Mouse (Mus musculus) neural tube, embryonic 12.5 days (tissue): ENCODE results near the gene Nfic. TPM values are rescaled to one million over a fixed set of nuclear protein-coding genes. Genes with fewer than 3 reads are reported as not detected.

Experiments
- ATAC-seq: fragments of 200-750 bp; cut with Nextera tagmentation; 2 replicates; pipeline ENCODE4 v1.8.0; 2017; ENCODE audit warnings: low read depth, mild to moderate bottlenecking, moderate TSS enrichment, moderate library complexity; ENCODE audit not compliant: low FRiP score
- H3K27ac ChIP-seq: fragments of 300-500 bp; sonication (generic); 2 replicates; pipeline ENCODE4 v1.5.1; 2016
- H3K27me3 ChIP-seq: fragments of 300-500 bp; sonication (generic); replicated peaks from 2 replicates; pipeline ENCODE4 v1.6.1; 2016; ENCODE audit warnings: mild to moderate bottlenecking
- H3K36me3 ChIP-seq: fragments of 300-500 bp; sonication (generic); 2 replicates; pipeline ENCODE4 v1.6.1; 2016; ENCODE audit warnings: mild to moderate bottlenecking
- H3K4me1 ChIP-seq: fragments of 300-500 bp; sonication (generic); 2 replicates; pipeline ENCODE4 v1.6.1; 2016
- H3K4me2 ChIP-seq: fragments of 300-500 bp; sonication (generic); replicated peaks from 2 replicates; pipeline ENCODE4 v1.6.1; 2016; ENCODE audit warnings: mild to moderate bottlenecking
- H3K4me3 ChIP-seq: fragments of 300-500 bp; sonication (generic); 2 replicates; pipeline ENCODE4 v1.5.1; 2016
- H3K9ac ChIP-seq: fragments of 300-500 bp; sonication (generic); 2 replicates; pipeline ENCODE4 v1.6.1; 2016; ENCODE audit warnings: mild to moderate bottlenecking
- H3K9me3 ChIP-seq: fragments of 300-500 bp; sonication (generic); 2 replicates; pipeline ENCODE4 v1.6.1; 2016; ENCODE audit warnings: mild to moderate bottlenecking
- WGBS: fragments of 180-500 bp; shearing (Covaris S2); methylation state at CpG from one replicate; pipeline ENCODE4 v1.1.7; 2016; 5-methylcytosine and 5-hydroxymethylcytosine counted together
- polyA plus RNA-seq: library from polyadenylated mRNA; unstranded; fragments of >200 nt; fragmentation: Nextera tagmentation; extraction: Ambion mirVana; gene quantifications from 2 replicates; pipeline ENCODE4 v1.2.1, GENCODE M21; 2016

Nfic gene
- polyA plus RNA-seq, 1 experiment from 2014 or later = 22.2 TPM

DNA sequence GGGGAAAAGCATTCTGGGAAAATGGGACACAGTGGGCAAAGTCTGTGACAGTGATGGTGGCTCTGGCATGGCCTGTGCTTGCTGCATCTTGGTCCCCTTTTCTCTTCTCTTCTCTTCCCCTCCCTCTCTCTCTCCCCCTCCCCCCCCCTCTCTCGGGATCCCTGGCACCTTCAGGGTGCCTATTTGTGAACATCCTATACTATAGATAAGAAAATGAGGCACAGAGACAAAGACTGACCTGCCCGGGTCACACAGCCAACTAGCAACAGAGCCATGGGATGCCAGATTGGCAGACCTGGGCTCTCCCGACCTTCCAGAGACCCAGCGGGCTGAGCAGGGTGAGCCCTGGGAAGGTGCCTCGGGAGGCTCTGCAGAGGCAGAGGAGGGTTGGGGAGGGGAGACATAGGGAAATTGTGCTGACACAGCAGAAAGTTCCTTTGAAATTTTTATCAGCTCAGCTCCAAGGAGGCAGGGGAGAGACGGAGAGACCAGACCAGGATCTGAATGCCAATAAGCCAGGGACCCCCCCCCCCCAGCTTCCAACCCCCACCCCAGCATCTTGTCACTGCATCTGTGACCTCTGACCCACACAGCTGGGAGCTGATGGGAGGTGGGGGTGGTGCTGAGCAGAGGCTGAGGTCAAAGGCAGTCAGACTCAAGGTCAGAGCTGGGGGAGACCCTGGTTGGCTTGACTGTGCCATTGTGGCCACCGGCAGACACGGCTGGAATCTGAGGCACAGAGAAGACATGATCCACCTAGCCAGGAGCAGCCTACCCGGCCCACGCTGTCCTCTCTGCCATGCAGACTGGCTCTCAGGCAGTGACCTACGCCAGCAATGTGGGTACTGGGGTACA is 37.0 kb downstream of the Nfic start:
- Histone ChIP-seq H3K4me1 (peaks cover 57% of the 10 kb centered on the region), H3K4me2 (peak overlapping the region; percentile 4; the same call in 1 of the 2 replicates), H3K27me3 (peaks cover 2% of the 10 kb centered on the region; the same call in 1 of the 2 replicates), H3K27ac (no peak overlapping the region), H3K36me3 (0 out of 2 replicates have a peak, but pooled peaks cover 7% of the 10 kb centered on the region), H3K4me3 (no peak overlapping the region), H3K9ac (0 out of 2 replicates have a peak overlapping the region, but pooled peaks have one; percentile 21), H3K9me3 (no peaks in the 10 kb centered on the region)
- ATAC-seq = no peak
- WGBS = 39% methylated on average over 11 of the region's 11 CpGs

DNA sequence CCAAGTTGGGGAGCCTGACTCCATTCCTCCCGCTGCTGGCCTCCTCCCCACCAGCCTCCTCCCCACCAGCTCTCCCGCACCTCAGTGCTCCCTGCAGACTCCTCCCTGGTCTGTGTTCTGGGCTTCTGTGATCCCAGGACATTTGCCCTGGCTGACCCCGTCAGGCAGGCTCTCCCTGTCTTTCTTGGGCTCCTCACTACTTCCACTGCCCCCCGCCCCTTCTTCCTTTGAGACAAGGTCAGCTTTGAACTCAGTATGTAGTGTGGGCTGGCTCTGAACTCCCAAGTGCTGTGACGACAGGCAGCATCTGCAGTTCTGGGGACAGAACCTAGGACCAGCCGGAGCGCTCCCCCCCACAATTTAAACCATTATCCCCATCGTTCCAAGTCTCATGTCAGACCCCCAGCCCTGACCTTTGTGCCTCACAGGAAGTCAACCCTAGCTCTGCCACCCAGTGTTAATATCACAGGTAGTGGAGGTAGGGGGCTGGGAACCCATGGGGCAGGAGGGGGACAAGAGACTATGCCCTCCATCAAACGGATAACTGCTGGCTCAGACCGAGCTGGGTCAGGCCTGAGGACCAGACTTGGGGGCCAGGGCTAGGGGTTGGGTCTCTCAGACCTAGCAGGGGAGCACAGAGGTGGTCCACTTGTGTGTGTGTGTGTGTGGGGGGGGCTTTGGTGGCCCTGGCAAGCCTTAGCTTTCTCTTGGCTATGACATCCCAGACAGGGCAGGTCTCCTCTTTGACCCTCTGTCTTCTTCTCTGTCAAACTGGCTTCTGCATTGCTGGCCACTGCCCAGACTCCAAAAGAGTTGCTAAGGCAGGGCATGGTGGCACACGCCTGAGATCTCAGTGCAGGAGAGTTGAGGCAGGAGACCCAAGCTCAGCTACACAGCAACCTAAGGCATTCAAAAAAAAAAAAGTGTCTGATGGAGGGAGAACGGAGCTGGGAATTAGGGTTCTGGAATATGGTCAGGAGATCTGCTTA is 37.9 kb downstream of the Nfic start:
- ATAC-seq = no peak
- Histone ChIP-seq H3K27ac (0 out of 2 replicates have a peak overlapping the region, but pooled peaks have one; percentile 32), H3K36me3 (0 out of 2 replicates have a peak, but pooled peaks cover 7% of the 10 kb centered on the region), H3K9me3 (no peaks in the 10 kb centered on the region), H3K4me1 (peaks cover 63% of the 10 kb centered on the region), H3K4me3 (peak overlapping the region; percentile 31), H3K27me3 (no peaks in the 10 kb centered on the region), H3K9ac (peak overlapping the region; percentile 52), H3K4me2 (peak overlapping the region; percentile 64)
- 47% methylated on average over 12 of the region's 12 CpGs for WGBS

DNA sequence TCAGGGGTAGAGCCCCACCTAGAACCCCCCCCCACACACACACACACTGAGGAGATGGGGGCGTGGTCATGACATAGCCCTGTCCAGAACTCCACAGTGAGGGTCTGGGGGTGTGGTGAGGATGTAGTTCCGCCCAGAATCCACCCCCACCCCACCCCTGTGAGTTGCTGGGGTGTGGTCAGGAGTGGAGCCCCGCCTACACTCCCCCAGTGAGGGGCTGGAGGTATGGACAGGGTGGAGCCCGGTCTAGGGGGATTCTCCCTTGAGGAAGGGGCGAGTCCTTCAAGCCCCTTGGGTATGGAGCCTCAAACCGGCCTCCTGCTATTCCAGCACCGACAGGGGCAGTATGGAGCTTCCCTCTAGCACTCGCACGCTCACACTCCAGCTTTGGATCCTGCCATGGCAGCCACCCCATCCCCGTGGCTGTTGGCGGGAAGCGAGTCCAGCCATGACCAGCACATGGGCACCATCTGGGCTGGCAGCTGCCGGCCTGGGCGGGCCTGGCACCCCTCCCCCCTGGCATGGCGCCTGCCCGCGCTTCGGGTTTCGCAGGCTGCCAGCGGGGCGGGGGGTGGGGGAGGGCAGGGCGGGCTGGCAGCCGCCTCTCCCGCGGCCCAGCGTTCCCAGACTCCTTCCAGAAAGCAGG is 38.7 kb downstream of the Nfic start:
- Histone ChIP-seq H3K9ac (peak overlapping the region; percentile 52), H3K4me1 (peaks cover 71% of the 10 kb centered on the region), H3K4me2 (peak overlapping the region; percentile 64), H3K9me3 (no peaks in the 10 kb centered on the region), H3K27ac (peak overlapping the region; percentile 32; the same call in 1 of the 2 replicates), H3K36me3 (peaks cover 7% of the 10 kb centered on the region; the same call in 1 of the 2 replicates), H3K4me3 (peak overlapping the region; percentile 31), H3K27me3 (no peaks in the 10 kb centered on the region)
- ATAC-seq = peak; percentile 62
- WGBS = 0% methylated on average over 20 of the region's 26 CpGs

DNA sequence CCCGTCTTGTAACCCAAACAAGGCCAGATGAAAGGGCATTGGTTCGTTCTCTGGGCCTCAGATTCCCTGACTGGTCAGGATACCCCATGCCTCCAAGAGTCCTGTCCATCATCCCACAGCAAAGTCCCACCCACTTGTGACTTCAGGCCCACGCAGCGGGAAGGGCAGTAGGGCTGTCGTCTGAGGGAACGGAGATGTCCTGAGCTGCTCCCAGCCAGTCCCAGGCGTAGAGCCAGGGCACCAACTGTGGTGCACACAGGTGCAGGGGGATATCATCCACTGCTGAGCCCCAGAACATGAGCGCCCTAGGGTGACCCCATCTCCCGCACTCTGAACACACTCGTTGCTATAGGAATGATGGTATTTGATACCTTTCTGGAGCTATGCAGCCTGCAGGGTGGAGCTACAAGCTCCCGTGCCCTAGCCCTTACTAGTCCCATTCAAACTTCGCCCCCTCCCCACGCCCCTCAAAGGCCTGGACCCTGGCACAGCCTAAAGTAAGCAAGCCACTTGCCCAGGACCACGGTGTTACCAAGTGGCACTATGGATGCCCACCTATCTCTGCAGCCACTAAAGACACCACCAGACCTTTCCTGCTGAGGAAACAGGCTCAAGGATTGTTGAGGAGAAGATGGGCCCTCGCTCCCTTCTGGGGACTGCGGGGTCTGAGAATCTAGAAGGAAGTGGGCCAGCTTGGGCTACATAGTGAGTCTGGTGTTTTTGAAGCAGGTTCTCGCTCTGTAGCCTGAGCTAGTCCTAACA is 39.7 kb downstream of the Nfic start:
- no peak overlapping the region for H3K4me2 ChIP-seq
- WGBS = 65% methylated on average over 17 of the region's 17 CpGs
- no peak for ATAC-seq
- H3K27me3 ChIP-seq = no peaks in the 10 kb centered on the region
- no peaks in the 10 kb centered on the region for H3K9me3 ChIP-seq
- H3K36me3 ChIP-seq = peaks cover 7% of the 10 kb centered on the region; the same call in 1 of the 2 replicates
- no peak overlapping the region for H3K9ac ChIP-seq
- peaks cover 77% of the 10 kb centered on the region for H3K4me1 ChIP-seq
- H3K27ac ChIP-seq = no peak overlapping the region
- no peak overlapping the region for H3K4me3 ChIP-seq

DNA sequence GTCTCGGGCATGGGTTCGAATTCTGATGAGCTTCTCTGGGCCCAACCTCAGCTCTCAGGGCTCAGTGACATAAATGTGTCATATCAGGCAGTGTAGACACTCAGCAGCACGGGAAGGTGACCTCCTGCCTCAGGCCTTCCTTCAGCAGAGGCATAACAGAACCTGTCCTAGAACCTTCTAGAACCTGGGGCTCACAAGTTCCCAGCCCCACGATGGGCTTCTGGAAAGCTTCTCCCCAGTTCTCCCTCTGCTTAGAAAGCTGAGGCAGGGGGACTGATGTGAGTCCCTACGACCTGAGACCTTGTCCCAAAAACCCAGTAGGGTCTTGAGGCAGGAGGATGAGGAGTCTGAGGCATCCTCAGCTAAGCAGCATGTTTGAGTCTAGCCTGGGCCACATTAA is 40.3 kb downstream of the Nfic start:
- H3K27me3 ChIP-seq = no peaks in the 10 kb centered on the region
- H3K4me3 ChIP-seq = no peak overlapping the region
- no peaks in the 10 kb centered on the region for H3K9me3 ChIP-seq
- WGBS = 81% methylated on average over 5 of the region's 5 CpGs
- H3K4me2 ChIP-seq = 0 out of 2 replicates have a peak overlapping the region, but pooled peaks have one; percentile 7
- peaks cover 4% of the 10 kb centered on the region; the same call in 1 of the 2 replicates for H3K36me3 ChIP-seq
- H3K9ac ChIP-seq = no peak overlapping the region
- ATAC-seq = no peak
- H3K27ac ChIP-seq = 0 out of 2 replicates have a peak overlapping the region, but pooled peaks have one; percentile 17
- H3K4me1 ChIP-seq = peaks cover 77% of the 10 kb centered on the region

DNA sequence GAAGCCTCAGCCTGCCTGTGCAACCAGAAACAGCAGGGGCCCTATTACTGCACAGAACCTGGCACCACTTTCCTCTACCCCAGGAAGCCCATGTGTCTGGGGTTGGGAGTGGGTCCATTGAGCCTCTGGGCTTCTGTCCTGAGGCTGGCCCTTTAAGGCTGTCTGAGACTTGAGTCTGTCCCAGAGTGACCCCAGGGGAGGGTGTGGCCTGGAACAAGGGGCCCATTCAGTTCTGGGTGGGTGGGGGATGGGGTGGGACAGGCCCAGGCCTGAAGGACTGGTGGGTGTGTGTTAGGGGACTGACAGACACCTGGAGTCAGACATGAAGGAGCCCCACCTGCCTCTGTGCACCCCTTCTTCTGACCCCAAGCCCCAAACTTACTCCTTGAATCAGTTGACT is 40.8 kb downstream of the Nfic start:
- Histone ChIP-seq H3K36me3 (no peaks in the 10 kb centered on the region; the same call in 1 of the 2 replicates), H3K4me2 (0 out of 2 replicates have a peak overlapping the region, but pooled peaks have one; percentile 7), H3K4me3 (no peak overlapping the region), H3K27me3 (no peaks in the 10 kb centered on the region), H3K9ac (no peak overlapping the region), H3K4me1 (peaks cover 82% of the 10 kb centered on the region), H3K9me3 (no peaks in the 10 kb centered on the region), H3K27ac (peak overlapping the region; percentile 32; the same call in 1 of the 2 replicates)
- ATAC-seq = no peak

DNA sequence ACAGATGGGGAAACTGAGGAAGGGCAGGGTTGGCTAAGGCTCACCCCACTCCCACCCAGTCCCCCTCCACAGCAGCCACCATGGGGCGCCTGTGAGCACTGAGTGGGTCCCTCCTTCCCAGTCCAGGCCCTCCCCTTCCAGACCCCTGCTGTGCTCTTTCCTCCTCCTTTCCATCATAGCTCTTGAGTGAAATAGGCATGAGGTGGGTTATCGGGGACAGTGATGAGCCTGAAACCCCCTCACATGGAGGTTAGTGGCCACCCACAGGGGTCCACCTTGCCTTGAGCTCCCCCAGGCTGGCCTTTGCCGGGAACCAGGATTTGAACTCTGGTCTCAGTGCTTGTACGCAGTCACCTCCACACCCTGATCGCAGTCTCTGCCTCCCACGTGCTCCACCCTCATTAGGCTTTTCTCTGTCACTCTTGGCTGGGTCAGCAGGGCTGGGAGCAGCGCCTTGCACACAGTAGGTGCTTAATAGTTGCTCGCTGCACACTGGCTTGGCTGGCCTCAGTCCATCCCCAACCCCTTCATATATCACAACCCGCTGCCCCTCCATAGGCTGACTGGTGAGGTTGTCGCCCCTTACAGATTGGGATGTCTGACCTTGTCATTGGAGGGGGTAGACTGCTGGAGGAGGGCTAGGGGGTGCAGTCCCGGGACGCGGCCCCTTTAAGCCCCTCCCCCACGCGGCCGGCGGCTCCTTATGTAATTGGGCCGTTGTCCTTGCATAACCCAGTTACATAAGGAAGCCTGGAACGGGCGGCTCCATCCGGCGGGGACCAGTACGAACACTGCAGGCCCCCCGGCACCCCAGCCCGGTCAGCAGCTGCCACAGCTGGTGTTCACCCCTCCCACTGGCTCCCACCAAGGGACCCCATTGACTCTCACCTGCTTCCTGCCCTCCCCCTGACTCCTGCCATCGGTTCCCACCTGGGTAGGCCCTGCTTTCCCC is 41.8 kb downstream of the Nfic start:
- WGBS = 28% methylated on average over 26 of the region's 26 CpGs
- H3K4me1 ChIP-seq = peaks cover 83% of the 10 kb centered on the region

DNA sequence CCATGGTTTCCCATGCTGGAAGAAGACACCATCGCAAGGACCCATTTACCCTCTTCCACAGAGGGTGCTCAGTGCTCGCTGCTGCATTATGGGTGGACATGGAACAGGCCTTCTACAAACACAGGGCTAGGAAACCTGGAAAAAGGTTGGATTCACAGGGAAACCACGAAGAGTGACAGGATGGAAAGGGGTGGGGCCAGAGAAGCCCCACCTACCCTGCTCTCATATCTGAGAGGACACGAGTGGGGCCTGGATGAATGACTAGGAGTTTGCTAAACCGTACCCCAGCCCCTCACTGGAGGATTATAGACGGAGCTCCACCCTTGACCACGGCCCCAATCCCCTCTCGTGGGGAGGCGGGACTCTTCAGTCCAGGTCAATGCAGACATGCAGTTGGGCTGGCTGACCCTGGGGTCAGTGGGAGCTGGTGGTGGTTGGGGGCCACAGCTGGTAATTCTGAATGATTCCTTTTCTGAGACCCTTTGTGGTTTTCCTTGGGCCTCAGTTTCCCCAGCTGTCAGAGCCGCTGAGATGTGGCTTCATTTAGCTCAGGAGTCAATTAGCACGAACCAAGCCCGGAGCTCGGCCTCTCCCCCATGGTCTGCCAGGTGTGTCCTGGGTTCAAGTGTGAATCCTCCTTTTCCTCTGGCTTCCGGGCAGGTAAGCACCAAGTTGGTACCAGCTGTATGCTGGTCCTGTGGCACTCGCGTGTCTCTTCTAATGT is 42.7 kb downstream of the Nfic start:
- H3K4me3 ChIP-seq = no peak overlapping the region
- no peak overlapping the region for H3K4me2 ChIP-seq
- 0 out of 2 replicates have a peak overlapping the region, but pooled peaks have one; percentile 1 for H3K9ac ChIP-seq
- peaks cover 2% of the 10 kb centered on the region; the same call in 1 of the 2 replicates for H3K36me3 ChIP-seq
- peaks cover 11% of the 10 kb centered on the region for H3K27me3 ChIP-seq
- 80% methylated on average over 16 of the region's 16 CpGs for WGBS
- H3K4me1 ChIP-seq = peaks cover 85% of the 10 kb centered on the region
- 0 out of 2 replicates have a peak overlapping the region, but pooled peaks have one; percentile 50 for H3K27ac ChIP-seq
- no peak for ATAC-seq
- no peaks in the 10 kb centered on the region for H3K9me3 ChIP-seq

More for the DNA sequence above, 41.8 kb downstream of the Nfic start:
- Histone ChIP-seq H3K36me3 (no peaks in the 10 kb centered on the region; the same call in 1 of the 2 replicates), H3K4me2 (peak overlapping the region; percentile 51), H3K27me3 (peaks cover 3% of the 10 kb centered on the region; the same call in 1 of the 2 replicates), H3K4me3 (no peak overlapping the region), H3K9me3 (no peaks in the 10 kb centered on the region), H3K27ac (no peak overlapping the region), H3K9ac (no peak overlapping the region)
- 0 out of 2 replicates have a peak, but pooled peaks have one; percentile 4 for ATAC-seq

DNA sequence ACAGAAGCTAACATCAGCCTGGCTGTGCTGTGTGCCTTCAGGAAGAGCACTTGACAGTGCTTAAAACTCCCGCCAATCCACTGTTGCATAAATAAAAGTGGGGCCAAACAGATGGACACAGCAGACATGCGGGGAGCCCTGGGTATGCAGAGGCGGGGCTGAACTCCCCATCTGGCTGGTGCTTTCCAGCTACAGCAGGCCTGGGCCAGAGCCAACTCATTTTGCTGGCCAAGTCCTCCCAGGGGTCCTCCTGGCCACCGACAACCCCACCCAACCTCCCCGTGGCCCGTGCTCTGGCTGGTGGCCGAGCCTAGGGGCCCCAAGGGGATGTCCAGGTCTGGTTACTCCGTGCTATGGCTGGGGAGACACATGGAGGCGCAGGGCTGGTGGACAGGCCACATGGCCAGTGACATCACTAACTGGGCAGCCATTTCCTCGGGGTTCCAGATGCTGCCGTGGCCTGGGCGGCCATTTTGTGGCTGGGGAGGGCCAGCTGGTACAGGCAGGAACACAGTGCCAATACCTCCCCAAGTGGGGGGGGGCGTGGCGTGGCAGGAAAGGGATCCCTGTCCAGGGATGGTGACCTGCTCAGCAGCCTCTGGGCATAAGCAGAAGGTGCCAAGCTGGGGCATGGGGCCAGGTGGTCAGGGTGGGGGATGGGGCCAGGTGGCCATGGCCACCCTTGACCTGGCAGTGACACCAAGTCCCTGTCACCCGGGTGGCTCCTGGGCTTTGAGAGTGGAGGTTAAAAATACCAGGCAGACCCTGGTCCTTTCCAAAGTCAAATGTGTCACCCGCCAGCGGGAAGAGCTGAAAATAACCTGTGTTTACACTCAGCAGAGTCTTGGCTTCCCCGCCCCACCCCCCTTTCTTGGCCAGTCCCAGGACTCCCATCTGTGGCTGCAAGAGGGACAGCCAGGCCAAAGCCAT is 43.7 kb downstream of the Nfic start:
- Histone ChIP-seq H3K27me3 (peaks cover 19% of the 10 kb centered on the region), H3K9me3 (no peaks in the 10 kb centered on the region), H3K36me3 (peaks cover 2% of the 10 kb centered on the region; the same call in 1 of the 2 replicates), H3K4me1 (peaks cover 85% of the 10 kb centered on the region), H3K4me2 (peak overlapping the region; percentile 14), H3K4me3 (no peak overlapping the region), H3K9ac (0 out of 2 replicates have a peak overlapping the region, but pooled peaks have one; percentile 1), H3K27ac (peak overlapping the region; percentile 50; the same call in 1 of the 2 replicates)
- WGBS = 69% methylated on average over 18 of the region's 18 CpGs
- ATAC-seq = no peak
